Mouse (Mus musculus): Measurements from ENCODE around the gene H2-M10.1. TPM values are rescaled to one million over a fixed set of nuclear protein-coding genes. Genes with fewer than 3 reads are reported as not detected.

The H2-M10.1 gene
- polyA plus RNA-seq, 1 experiment, result not detected

GRCm38 (mm10) chr17:36286390-36286789, 39.6 kb downstream of the H2-M10.1 start, which contains the start of gene H2-M10.2:
TSS of gene H2-M10.2 (minus strand) at chr17:36286490.
- H3K4me3 ChIP-seq (ENCODE audit: insufficient read depth, low read length), result no peak within 1 kb of the TSS
- no peak for TF ChIP-seq POLR2A (IDR thresholded peaks at IDR 0.05; ENCODE audit: borderline replicate concordance, low read depth, low read length)
- no peak for TF ChIP-seq CTCF (IDR thresholded peaks at IDR 0.05; ENCODE audit: low read depth, low read length)
- peaks cover 2% of the 10 kb centered on the region; the same call in 1 of the 2 replicates for H3K4me1 ChIP-seq (ENCODE audit: control insufficient read depth, insufficient read depth, low read length)
- H3K27ac ChIP-seq (ENCODE audit: insufficient read depth, low read depth, low read length), result no peak within 1 kb of the TSS

GRCm38 (mm10) chr17:36281521-36282245, 44.3 kb downstream of the H2-M10.1 start:
- peaks cover 2% of the 10 kb centered on the region; the same call in 1 of the 2 replicates for H3K4me1 ChIP-seq (ENCODE audit: control insufficient read depth, insufficient read depth, low read length)

GRCm38 (mm10) chr17:36274776-36275175, 51.2 kb downstream of the H2-M10.1 start:
- Histone ChIP-seq H3K27ac (ENCODE audit: insufficient read depth, low read depth, low read length) (no peak overlapping the region), H3K4me3 (ENCODE audit: insufficient read depth, low read length) (no peak overlapping the region), H3K4me1 (ENCODE audit: control insufficient read depth, insufficient read depth, low read length) (peaks cover 25% of the 10 kb centered on the region)
- TF ChIP-seq CTCF (IDR thresholded peaks at IDR 0.05; ENCODE audit: low read depth, low read length), result no peak

More at GRCm38 (mm10) chr17:36281521-36282245, 44.3 kb downstream of the H2-M10.1 start:
- Histone ChIP-seq H3K27ac (ENCODE audit: insufficient read depth, low read depth, low read length) (no peak overlapping the region), H3K4me3 (ENCODE audit: insufficient read depth, low read length) (no peak overlapping the region)
- TF ChIP-seq CTCF (IDR thresholded peaks at IDR 0.05; ENCODE audit: low read depth, low read length) (no peak), POLR2A (IDR thresholded peaks at IDR 0.05; ENCODE audit: borderline replicate concordance, low read depth, low read length) (no peak)

GRCm38 (mm10) chr17:36273796-36274195, 52.2 kb downstream of the H2-M10.1 start:
- Histone ChIP-seq H3K27ac (ENCODE audit: insufficient read depth, low read depth, low read length) (no peak overlapping the region), H3K4me1 (ENCODE audit: control insufficient read depth, insufficient read depth, low read length) (peaks cover 25% of the 10 kb centered on the region), H3K4me3 (ENCODE audit: insufficient read depth, low read length) (no peak overlapping the region)
- TF ChIP-seq POLR2A (IDR thresholded peaks at IDR 0.05; ENCODE audit: borderline replicate concordance, low read depth, low read length), result no peak
- TF ChIP-seq CTCF (IDR thresholded peaks at IDR 0.05; ENCODE audit: low read depth, low read length), result no peak

Other genes starting within 250 kb of the H2-M10.1 start
- 1.1 and 1.8 TPM in 2 replicates for gene Gm19684, start 204.5 kb downstream of the H2-M10.1 start, polyA plus RNA-seq (2012; ENCODE audit: insufficient read depth, insufficient read length, missing spikeins)
- not detected in 2 replicates for gene Gm7030, start 196.7 kb downstream of the H2-M10.1 start, polyA plus RNA-seq (2012; ENCODE audit: insufficient read depth, insufficient read length, missing spikeins)
- gene Gm8909, start 157.6 kb downstream of the H2-M10.1 start, polyA plus RNA-seq (2012; ENCODE audit: insufficient read depth, insufficient read length, missing spikeins), result 3.6 TPM in 1 of 2 replicates, not detected in the other
- 0.60 TPM in 1 of 2 replicates, not detected in the other for gene H2-T3, start 135.9 kb downstream of the H2-M10.1 start, polyA plus RNA-seq (2012; ENCODE audit: insufficient read depth, insufficient read length, missing spikeins)
- 69.5 and 84.4 TPM in 2 replicates for gene Rpp21, start 68.1 kb downstream of the H2-M10.1 start, polyA plus RNA-seq (2012; ENCODE audit: insufficient read depth, insufficient read length, missing spikeins)
- gene Trim39, start 53.9 kb downstream of the H2-M10.1 start, polyA plus RNA-seq (2012; ENCODE audit: insufficient read depth, insufficient read length, missing spikeins), result 14.5 and 14.8 TPM in 2 replicates
- not detected in 2 replicates for gene H2-M10.2, start 39.7 kb downstream of the H2-M10.1 start, polyA plus RNA-seq (2012; ENCODE audit: insufficient read depth, insufficient read length, missing spikeins)
- gene H2-M10.3, start 42.3 kb upstream of the H2-M10.1 start, polyA plus RNA-seq (2012; ENCODE audit: insufficient read depth, insufficient read length, missing spikeins), result not detected in 2 replicates
- gene H2-M10.4, start 136.2 kb upstream of the H2-M10.1 start, polyA plus RNA-seq (2012; ENCODE audit: insufficient read depth, insufficient read length, missing spikeins), result not detected in 2 replicates
- not detected in 2 replicates for gene H2-M11, start 220.9 kb upstream of the H2-M10.1 start, polyA plus RNA-seq (2012; ENCODE audit: insufficient read depth, insufficient read length, missing spikeins)